28 mouse cellular contexts compared by ENCODE assay signal in the genomic region with DNA sequence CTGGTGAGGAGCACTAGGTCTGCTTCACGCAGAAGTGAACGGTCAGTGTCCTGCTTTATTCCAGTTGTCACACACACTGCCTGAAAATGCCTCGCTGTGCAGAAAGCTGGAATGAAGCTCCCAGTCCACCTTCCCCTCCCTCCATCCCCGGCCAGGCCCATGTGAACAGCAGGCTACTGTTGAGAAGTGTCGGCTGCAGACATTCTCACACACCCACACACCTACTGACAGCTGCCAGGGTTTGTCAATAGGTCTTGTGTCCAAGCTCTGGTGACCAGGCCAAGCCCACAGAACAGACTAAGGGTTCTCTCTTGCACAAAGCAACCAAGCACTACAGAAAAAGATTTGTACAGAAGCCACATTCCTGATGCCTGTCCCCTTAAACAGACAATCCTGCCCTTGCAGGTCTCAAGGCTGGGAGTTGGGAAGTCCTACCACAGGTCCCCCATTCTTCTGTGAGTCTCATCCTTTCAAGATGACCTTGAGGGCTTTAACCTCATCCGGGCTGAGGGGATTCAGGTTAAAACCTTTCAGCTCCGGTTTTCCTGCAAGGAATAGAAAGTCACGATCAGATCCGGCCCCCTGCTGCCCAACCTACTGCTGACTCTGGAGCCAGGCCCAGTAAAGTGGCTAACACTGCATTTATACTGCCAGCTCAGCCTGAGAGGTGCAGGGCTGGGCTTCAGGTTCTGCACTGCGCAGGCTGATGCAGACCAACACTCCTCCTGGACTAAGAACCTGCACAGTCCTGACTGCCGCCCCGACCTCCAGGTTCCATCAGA. TPM values are rescaled to one million over a fixed set of nuclear protein-coding genes. Genes with fewer than 3 reads are reported as not detected.
DNase-seq lines count a peak whose midpoint lies in the region; ATAC-seq lines count a peak whose summit lies in the region.
"Had no signal": no experiment of that assay in that cellular context is flagged by ENCODE, and none has a peak within 500 bp of the region (broad histone marks: within the 10 kb centered on the region; RNA-seq: fewer than 3 reads in every experiment).

No protein-coding gene starts in this region.

- 89% methylated on average over 12 of the region's 12 CpGs for WGBS in midbrain, embryonic 11.5 days
- WGBS in midbrain, embryonic 15.5 days: 88% methylated on average over 12 of the region's 12 CpGs

- no peak overlapping the region for H3K9ac ChIP-seq in midbrain, embryonic 11.5 days (ENCODE audit: low read length)
- H3K9ac ChIP-seq in midbrain, embryonic 15.5 days: no peak overlapping the region
- H3K9ac ChIP-seq: embryonic facial prominence, embryonic 13.5 days; forebrain, embryonic 15.5 days; heart, embryonic 12.5 days; midbrain, embryonic 12.5 days had no signal

- H3K4me1 ChIP-seq in midbrain, embryonic 11.5 days (ENCODE audit: control insufficient read depth, insufficient read depth, low read length): peaks cover 3% of the 10 kb centered on the region
- peaks cover 8% of the 10 kb centered on the region for H3K4me1 ChIP-seq in midbrain, embryonic 15.5 days

- H3K9me3 ChIP-seq in midbrain, embryonic 11.5 days (ENCODE audit: control insufficient read depth, low read length): no peaks in the 10 kb centered on the region
- H3K9me3 ChIP-seq in midbrain, embryonic 15.5 days: no peaks in the 10 kb centered on the region
- H3K9me3 ChIP-seq: embryonic facial prominence, embryonic 13.5 days; forebrain, embryonic 15.5 days; heart, embryonic 12.5 days; hindbrain, embryonic 10.5 days; midbrain, embryonic 12.5 days had no signal

- DNase-seq in midbrain, embryonic 11.5 days (ENCODE audit: low spot score, missing footprints): peak; percentile 39
- peak; percentile 49 for DNase-seq in ZHBTc4 (ENCODE audit: low read depth, low spot score)
- peak; percentile 58 for DNase-seq in cerebellum, adult 8-10 months
- peak; percentile 55 for DNase-seq in fibroblast of lung, adult 2 months (ENCODE audit: low read depth)
- no peak for DNase-seq in adrenal gland, postnatal 14 days
- no peak for DNase-seq in thymus, adult 18-20 months
- no peak for DNase-seq in thymus, postnatal 36 days
- DNase-seq: adrenal gland, adult 8-10 months; gastrocnemius, postnatal 14 days; heart, adult 11 months; heart, postnatal 10 days; kidney, postnatal 36 days; liver had no signal

- no peak overlapping the region for H3K4me3 ChIP-seq in midbrain, embryonic 11.5 days (ENCODE audit: low read depth, low read length)
- no peak overlapping the region for H3K4me3 ChIP-seq in midbrain, embryonic 15.5 days
- H3K4me3 ChIP-seq: embryonic facial prominence, embryonic 13.5 days; forebrain, embryonic 15.5 days; heart, embryonic 12.5 days; hindbrain, embryonic 10.5 days; midbrain, embryonic 12.5 days had no signal

- peaks cover 5% of the 10 kb centered on the region; the same call in 1 of the 2 replicates for H3K36me3 ChIP-seq in midbrain, embryonic 11.5 days (ENCODE audit: control insufficient read depth, insufficient read depth, low read length)
- peaks cover 33% of the 10 kb centered on the region; the same call in 1 of the 2 replicates for H3K36me3 ChIP-seq in midbrain, embryonic 15.5 days (replicated peaks)

- H3K4me2 ChIP-seq in midbrain, embryonic 11.5 days: no peak overlapping the region
- H3K4me2 ChIP-seq in midbrain, embryonic 15.5 days: no peak overlapping the region
- H3K4me2 ChIP-seq: embryonic facial prominence, embryonic 13.5 days; forebrain, embryonic 15.5 days; heart, embryonic 12.5 days; midbrain, embryonic 12.5 days had no signal

- H3K27ac ChIP-seq in midbrain, embryonic 11.5 days (ENCODE audit: low read depth, low read length): no peak overlapping the region
- no peak overlapping the region for H3K27ac ChIP-seq in midbrain, embryonic 15.5 days
- H3K27ac ChIP-seq: embryonic facial prominence, embryonic 13.5 days; forebrain, embryonic 15.5 days; hindbrain, embryonic 10.5 days; hindbrain, postnatal 0 days; midbrain, embryonic 12.5 days had no signal

- H3K27me3 ChIP-seq in midbrain, embryonic 11.5 days (ENCODE audit: control insufficient read depth, insufficient read depth, low read length): no peaks in the 10 kb centered on the region
- no peaks in the 10 kb centered on the region for H3K27me3 ChIP-seq in midbrain, embryonic 15.5 days (replicated peaks)
- H3K27me3 ChIP-seq: embryonic facial prominence, embryonic 13.5 days; forebrain, embryonic 15.5 days; heart, embryonic 12.5 days; midbrain, embryonic 12.5 days had no signal

- ATAC-seq in midbrain, embryonic 11.5 days (ENCODE audit: low FRiP score): no peak
- no peak for ATAC-seq in midbrain, embryonic 15.5 days (replicated peaks)
- ATAC-seq: forebrain, embryonic 15.5 days; hindbrain, postnatal 0 days; intestine, postnatal 0 days; lung, postnatal 0 days had no signal

RNA-seq across cellular contexts. Expression of gene Pdrg1, which starts 5.8 kb away (rescaled TPM):
- 83.9 and 88.7 TPM in 2 replicates for polyA plus RNA-seq in midbrain, embryonic 11.5 days (2014; fragmentation: Nextera tagmentation; extraction: Ambion mirVana)
- 234 and 236 TPM in 2 replicates for polyA plus RNA-seq in midbrain, embryonic 15.5 days (2015; fragmentation: Nextera tagmentation; extraction: Ambion mirVana)
- total RNA-seq in adrenal gland, postnatal 14 days (2021): 112 and 124 TPM in 2 replicates

RNA-seq across cellular contexts. Expression of gene Xkr7, which starts 22.3 kb away (rescaled TPM):
- 0.40 and 0.52 TPM in 2 replicates for polyA plus RNA-seq in midbrain, embryonic 11.5 days (2014; fragmentation: Nextera tagmentation; extraction: Ambion mirVana)
- polyA plus RNA-seq in midbrain, embryonic 15.5 days (2015; fragmentation: Nextera tagmentation; extraction: Ambion mirVana): 1.9 and 2.1 TPM in 2 replicates
- 0.93 and 1.3 TPM in 2 replicates for total RNA-seq in adrenal gland, postnatal 14 days (2021)
- total RNA-seq: heart, postnatal 10 days; monocyte, adult 5-6 weeks had no signal
- polyA plus RNA-seq: C2C12; embryonic facial prominence, embryonic 13.5 days; heart, embryonic 12.5 days; intestine, postnatal 0 days; kidney, embryonic 14.5 days; liver, embryonic 16.5 days; lung, postnatal 0 days; stomach, embryonic 16.5 days had no signal

RNA-seq across cellular contexts. Expression of gene Ttll9, which starts 47.1 kb away (rescaled TPM):
- 1.1 and 2.0 TPM in 2 replicates for polyA plus RNA-seq in midbrain, embryonic 11.5 days (2014; fragmentation: Nextera tagmentation; extraction: Ambion mirVana)
- polyA plus RNA-seq in midbrain, embryonic 15.5 days (2015; fragmentation: Nextera tagmentation; extraction: Ambion mirVana): 8.8 and 8.9 TPM in 2 replicates
- total RNA-seq in adrenal gland, postnatal 14 days (2021): 0.48 and 1.1 TPM in 2 replicates
- total RNA-seq: gastrocnemius, postnatal 14 days; heart, postnatal 10 days; monocyte, adult 5-6 weeks had no signal
- polyA plus RNA-seq: small intestine, adult 2 months had no signal

RNA-seq across cellular contexts. Expression of gene Ccm2l, which starts 56.4 kb away (rescaled TPM):
- 1.2 and 2.1 TPM in 2 replicates for polyA plus RNA-seq in midbrain, embryonic 11.5 days (2014; fragmentation: Nextera tagmentation; extraction: Ambion mirVana)
- 1.7 and 2.7 TPM in 2 replicates for polyA plus RNA-seq in midbrain, embryonic 15.5 days (2015; fragmentation: Nextera tagmentation; extraction: Ambion mirVana)
- total RNA-seq in adrenal gland, postnatal 14 days (2021): 15.3 and 21.3 TPM in 2 replicates
- total RNA-seq: monocyte, adult 5-6 weeks had no signal
- polyA plus RNA-seq: C2C12 had no signal

RNA-seq across cellular contexts. Expression of gene Dusp15, which starts 57.9 kb away (rescaled TPM):
- 0.46 and 0.89 TPM in 2 replicates for polyA plus RNA-seq in midbrain, embryonic 11.5 days (2014; fragmentation: Nextera tagmentation; extraction: Ambion mirVana)
- 9.9 and 14.0 TPM in 2 replicates for polyA plus RNA-seq in midbrain, embryonic 15.5 days (2015; fragmentation: Nextera tagmentation; extraction: Ambion mirVana)
- total RNA-seq in adrenal gland, postnatal 14 days (2021): 2.8 and 4.4 TPM in 2 replicates
- total RNA-seq: monocyte, adult 5-6 weeks had no signal
- polyA plus RNA-seq: liver, embryonic 16.5 days; lung, postnatal 0 days; small intestine, adult 2 months had no signal

Comparison
In these comparisons a context has a peak if more than half of its experiments do, and no peak if none do; other contexts are left out.
1. DNase-seq: peak in midbrain, embryonic 11.5 days (single experiment), ZHBTc4 (single experiment), cerebellum, adult 8-10 months (single experiment) and fibroblast of lung, adult 2 months (single experiment); none in adrenal gland, postnatal 14 days (single experiment), thymus, adult 18-20 months (0 of 2) and thymus, postnatal 36 days (0 of 2).